Mouse (Mus musculus) limb, embryonic 14.5 days (tissue): ENCODE measurements around the gene Adgrl2. TPM values are rescaled to one million over a fixed set of nuclear protein-coding genes. Genes with fewer than 3 reads are reported as not detected.

Experiments
- ATAC-seq: fragments of 200-750 bp; cut with Nextera tagmentation; 2 replicates; pipeline ENCODE4 v1.8.0; 2017; ENCODE audit warnings: low read depth, moderate number of reproducible peaks, moderate TSS enrichment; ENCODE audit not compliant: low FRiP score
- DNase-seq: peaks from one replicate; pipeline ENCODE4 v3.0.0-alpha.2; 2015; ENCODE audit warnings: low spot score
- H3K27ac ChIP-seq: fragments of 300-500 bp; sonication (generic); replicated peaks from 2 replicates; pipeline ENCODE4 v1.5.1; 2014; ENCODE audit warnings: low read depth, mild to moderate bottlenecking, low read length, moderate library complexity, mixed read lengths
- H3K27me3 ChIP-seq: fragments of 300-500 bp; sonication (generic); 2 replicates; pipeline ENCODE4 v1.6.1; 2014; ENCODE audit warnings: low read length, mixed read lengths; ENCODE audit not compliant: control insufficient read depth, insufficient read depth
- H3K36me3 ChIP-seq: fragments of 300-500 bp; sonication (generic); 2 replicates; pipeline ENCODE4 v1.6.1; 2014; ENCODE audit warnings: mild to moderate bottlenecking, low read length, moderate library complexity, mixed read lengths; ENCODE audit not compliant: control insufficient read depth, insufficient read depth
- H3K4me1 ChIP-seq: fragments of 300-500 bp; sonication (generic); 2 replicates; pipeline ENCODE4 v1.6.1; 2014; ENCODE audit warnings: antibody characterized with exemption, low read length, mixed read lengths; ENCODE audit not compliant: control insufficient read depth, insufficient read depth
- H3K4me2 ChIP-seq: fragments of 300-500 bp; sonication (generic); replicated peaks from 2 replicates; pipeline ENCODE4 v1.6.1; 2014; ENCODE audit warnings: low read depth, mild to moderate bottlenecking, low read length, moderate library complexity; ENCODE audit not compliant: severe bottlenecking
- H3K4me3 ChIP-seq: fragments of 300-500 bp; sonication (generic); replicated peaks from 2 replicates; pipeline ENCODE4 v1.5.1; 2014; ENCODE audit warnings: low read length
- H3K9ac ChIP-seq: fragments of 300-500 bp; sonication (generic); 2 replicates; pipeline ENCODE4 v1.6.1; 2014; ENCODE audit warnings: mild to moderate bottlenecking, low read depth, low read length, moderate library complexity; ENCODE audit not compliant: severe bottlenecking
- H3K9me3 ChIP-seq: fragments of 300-500 bp; sonication (generic); 2 replicates; pipeline ENCODE4 v1.6.1; 2016; ENCODE audit warnings: low read length; ENCODE audit not compliant: control insufficient read depth
- POLR2A ChIP-seq: fragments of 200-500 bp; IDR thresholded peaks from 2 replicates; pipeline ENCODE4 v1.8.0; 2012; ENCODE audit warnings: inconsistent platforms, mild to moderate bottlenecking, moderate library complexity, borderline replicate concordance; ENCODE audit not compliant: insufficient read depth, insufficient read length; ENCODE audit errors: extremely low read depth
- WGBS: fragments of 180-500 bp; shearing (Covaris S2); extraction: QIAGEN DNeasy Blood & Tissue Kit; methylation state at CpG from one replicate; pipeline ENCODE4 v1.1.7; 2014; 5-methylcytosine and 5-hydroxymethylcytosine counted together
- polyA plus RNA-seq, 2 experiments: library from polyadenylated mRNA; depleted of rRNA in 1 of 2; stranded (reverse) in 1 of 2; unstranded in 1 of 2; fragments of >200 nt; fragmentation: Nextera tagmentation in 1 of 2; extraction: Ambion mirVana in 1 of 2; gene quantifications; 2 replicates each; pipeline versions ENCODE4 v1.2.1 to v1.2.3; 2012 to 2014

Adgrl2 gene
- polyA plus RNA-seq, 2 experiments = 119 to 147 TPM

GRCm38 (mm10) chr3:148838835-148839296, 151.5 kb downstream of the Adgrl2 start:
- no peak overlapping the region for H3K4me2 ChIP-seq
- no peak overlapping the region for H3K4me3 ChIP-seq
- no peak overlapping the region for H3K9ac ChIP-seq
- H3K27ac ChIP-seq = no peak overlapping the region
- WGBS = 93% methylated on average over 13 of the region's 13 CpGs
- DNase-seq (no peak), ATAC-seq (no peak)
- no peaks in the 10 kb centered on the region; the same call in 1 of the 2 replicates for H3K4me1 ChIP-seq
- no peaks in the 10 kb centered on the region for H3K27me3 ChIP-seq
- TF ChIP-seq POLR2A = no peak
- no peaks in the 10 kb centered on the region for H3K9me3 ChIP-seq
- peaks cover 74% of the 10 kb centered on the region for H3K36me3 ChIP-seq

DNA sequence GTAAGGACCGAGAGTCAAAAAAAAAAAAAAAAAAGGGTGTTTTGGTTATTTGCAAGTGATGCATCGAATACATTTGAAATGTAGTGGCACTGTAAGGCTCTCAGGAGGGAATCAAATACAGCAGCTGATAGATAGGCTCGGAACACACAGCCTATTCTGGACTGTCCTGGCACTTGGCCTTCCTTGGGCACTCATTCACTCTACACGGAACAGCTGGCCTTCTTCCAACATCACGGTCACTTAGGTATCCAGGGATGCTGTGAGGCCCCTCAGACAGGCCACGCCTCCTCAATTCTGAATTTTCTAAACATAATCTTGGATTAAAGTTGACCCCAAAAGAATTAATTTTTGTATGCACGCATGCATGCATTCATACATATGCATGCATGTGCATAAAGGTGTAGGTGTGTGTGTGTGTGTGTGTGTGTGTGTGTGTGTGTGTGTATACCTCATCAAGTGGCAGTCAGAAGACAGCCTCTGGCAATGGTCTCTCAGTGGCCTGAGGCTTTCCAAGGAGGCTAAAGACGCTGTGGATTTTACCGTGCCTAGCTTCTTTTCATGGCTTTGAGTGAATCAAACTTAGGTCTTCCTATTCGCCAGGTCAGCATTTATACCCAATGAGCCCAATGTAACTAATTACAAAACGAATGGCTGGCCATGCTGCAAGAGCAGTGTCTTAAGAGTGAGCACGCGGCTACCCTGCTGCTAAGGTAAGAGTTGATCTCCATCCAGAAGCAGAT, 152.1 kb downstream of the Adgrl2 start:
- TF ChIP-seq POLR2A = no peak
- Histone ChIP-seq H3K27me3 (no peaks in the 10 kb centered on the region), H3K9me3 (no peaks in the 10 kb centered on the region), H3K4me2 (no peak overlapping the region), H3K9ac (no peak overlapping the region), H3K36me3 (peaks cover 74% of the 10 kb centered on the region), H3K4me1 (no peaks in the 10 kb centered on the region; the same call in 1 of the 2 replicates), H3K27ac (no peak overlapping the region), H3K4me3 (no peak overlapping the region)
- DNase-seq (no peak), ATAC-seq (no peak)
- WGBS = 89% methylated on average over 13 of the region's 13 CpGs

DNA sequence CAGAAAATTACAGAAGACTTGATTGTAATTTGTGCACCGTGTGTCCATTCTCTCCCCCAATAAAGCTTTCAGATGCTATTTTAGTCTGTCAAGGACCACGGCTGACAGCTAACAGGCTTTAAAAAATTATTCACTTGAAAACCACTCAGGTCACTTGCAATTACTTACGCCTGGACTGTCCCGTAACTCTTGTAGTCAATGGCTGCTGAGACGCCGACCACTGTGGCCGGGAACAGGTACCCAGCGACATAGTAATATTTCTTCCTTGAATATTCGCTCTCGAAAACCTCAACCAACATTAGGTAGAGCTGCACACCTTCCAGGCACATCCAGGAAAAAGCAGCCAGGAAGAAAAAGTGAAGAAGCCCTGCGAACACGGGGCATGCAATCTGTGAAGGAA, 155.2 kb downstream of the Adgrl2 start:
- Histone ChIP-seq H3K4me2 (no peak overlapping the region), H3K4me1 (no peaks in the 10 kb centered on the region; the same call in 1 of the 2 replicates), H3K27me3 (no peaks in the 10 kb centered on the region), H3K9me3 (no peaks in the 10 kb centered on the region), H3K9ac (no peak overlapping the region), H3K36me3 (peaks cover 88% of the 10 kb centered on the region), H3K4me3 (no peak overlapping the region), H3K27ac (no peak overlapping the region)
- DNase-seq (no peak), ATAC-seq (no peak)
- TF ChIP-seq POLR2A = no peak
- WGBS = 92% methylated on average over 12 of the region's 12 CpGs

GRCm38 (mm10) chr3:148833070-148833769, 157.1 kb downstream of the Adgrl2 start:
- Histone ChIP-seq H3K9me3 (no peaks in the 10 kb centered on the region), H3K4me1 (no peaks in the 10 kb centered on the region), H3K4me2 (no peak overlapping the region), H3K36me3 (peaks cover 82% of the 10 kb centered on the region), H3K9ac (no peak overlapping the region), H3K27ac (no peak overlapping the region), H3K27me3 (no peaks in the 10 kb centered on the region), H3K4me3 (no peak overlapping the region)
- no peak for TF ChIP-seq POLR2A
- ATAC-seq (no peak), DNase-seq (no peak)
- 93% methylated on average over 20 of the region's 20 CpGs for WGBS

DNA sequence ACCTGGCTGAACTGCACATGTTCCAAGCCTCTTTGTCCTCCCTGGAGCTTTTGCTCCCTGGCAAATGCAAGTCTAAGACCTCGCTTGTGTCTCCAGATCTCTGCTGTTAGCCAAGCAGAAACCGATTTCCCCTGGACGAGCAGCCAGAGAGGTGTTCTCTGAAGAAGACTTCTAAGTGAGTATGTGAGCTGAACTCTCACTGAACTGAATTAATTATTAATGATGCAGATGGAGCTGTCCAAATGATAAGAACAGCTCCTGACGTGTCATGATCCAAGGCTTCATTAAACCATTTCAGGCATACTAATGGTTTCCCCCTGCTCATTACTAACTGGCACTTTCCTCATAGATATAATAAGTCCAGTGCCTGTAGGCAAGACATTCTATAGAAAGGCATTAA, 158.4 kb downstream of the Adgrl2 start:
- no peaks in the 10 kb centered on the region for H3K4me1 ChIP-seq
- WGBS = 77% methylated on average over 4 of the region's 4 CpGs
- H3K27me3 ChIP-seq = no peaks in the 10 kb centered on the region
- DNase-seq (no peak), ATAC-seq (no peak)
- H3K36me3 ChIP-seq = peaks cover 70% of the 10 kb centered on the region
- H3K4me3 ChIP-seq = no peak overlapping the region
- H3K9me3 ChIP-seq = no peaks in the 10 kb centered on the region
- no peak overlapping the region for H3K27ac ChIP-seq
- H3K4me2 ChIP-seq = no peak overlapping the region
- no peak for TF ChIP-seq POLR2A
- no peak overlapping the region for H3K9ac ChIP-seq
